Mouse (Mus musculus) adrenal gland (tissue): ENCODE results near the gene Mroh2a.

Experiments used
- intact Hi-C: fragments of 180-260 bp; cut with DNase I; formaldehyde crosslinking; loops from one replicate; pipeline ENCODE4 v1.15.1; 2025

Gene Mroh2a

DNA sequence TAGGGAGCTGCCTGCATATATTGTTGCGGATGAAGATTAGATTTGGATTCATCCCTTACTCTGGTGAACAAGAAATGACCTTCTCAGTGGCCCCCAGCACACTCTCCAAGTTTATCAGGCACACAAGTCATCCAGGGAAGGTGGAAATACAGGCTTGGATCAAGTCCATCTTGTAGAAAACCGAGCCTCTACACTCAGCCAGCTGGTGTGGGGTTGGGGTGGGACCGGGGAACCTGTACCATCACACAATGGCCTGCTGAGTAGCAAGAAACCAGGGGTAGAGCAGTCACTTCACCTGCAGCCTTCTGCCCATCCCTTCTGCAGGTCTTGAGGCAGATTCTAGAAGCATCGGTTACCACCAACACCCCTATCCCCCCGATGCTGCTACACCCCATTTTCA is 7.9 kb downstream of the Mroh2a start:
- intact Hi-C loops: no loop called here

- intact Hi-C loops: no loop called here
Observed at GRCm38 (mm10) chr1:88235046-88235893, 8.5 kb downstream of the Mroh2a start.

DNA sequence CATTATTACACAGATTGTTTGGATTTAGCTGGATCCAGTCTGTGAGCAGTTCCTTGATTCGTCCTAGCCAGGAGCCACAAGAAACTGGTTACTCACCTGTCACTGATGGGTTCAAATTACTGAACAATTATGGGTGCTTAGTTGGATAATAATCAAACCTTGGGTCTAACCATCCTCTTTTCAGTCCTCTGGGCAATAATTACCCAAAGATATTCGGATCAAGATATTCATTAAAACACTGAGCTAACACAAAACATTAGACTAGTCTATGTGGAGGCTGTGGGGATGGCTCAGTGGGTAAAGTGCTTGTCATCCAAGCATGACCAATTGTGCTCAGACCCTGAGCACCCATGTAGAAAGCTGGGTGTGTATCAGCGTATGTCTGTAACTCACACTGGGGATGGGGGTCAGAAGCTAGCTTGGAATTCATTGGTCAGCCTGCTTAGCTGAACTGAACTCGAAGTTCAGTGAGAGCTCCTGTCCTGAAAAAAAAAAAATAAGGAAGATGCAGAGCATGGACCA is 9.2 kb downstream of the Mroh2a start:
- intact Hi-C loops: no loop called here

GRCm38 (mm10) chr1:88237311-88237710 is 10.5 kb downstream of the Mroh2a start:
- intact Hi-C loops: no loop called here

DNA sequence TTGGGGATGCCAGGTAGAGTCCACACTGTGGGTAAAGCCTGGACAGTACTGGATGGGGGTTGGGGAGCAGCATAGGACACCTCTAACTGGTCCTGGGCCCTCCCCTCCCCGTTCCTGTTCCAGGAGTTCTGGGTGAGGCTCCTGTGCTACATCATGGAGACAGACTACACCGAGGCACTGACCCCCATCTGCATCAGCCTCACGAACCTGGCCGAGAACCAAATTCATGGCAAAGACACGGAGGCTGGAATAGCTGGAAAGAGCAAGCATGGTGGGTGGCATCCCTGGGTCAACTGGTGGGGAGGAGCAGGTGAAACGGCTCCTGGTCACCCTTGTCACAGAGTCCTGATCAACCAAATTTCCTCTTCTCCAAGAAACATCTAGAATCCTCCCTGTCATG is 12.0 kb downstream of the Mroh2a start:
- intact Hi-C loops: no loop called here

GRCm38 (mm10) chr1:88240072-88240471 is 13.3 kb downstream of the Mroh2a start:
- intact Hi-C loops: no loop called here

DNA sequence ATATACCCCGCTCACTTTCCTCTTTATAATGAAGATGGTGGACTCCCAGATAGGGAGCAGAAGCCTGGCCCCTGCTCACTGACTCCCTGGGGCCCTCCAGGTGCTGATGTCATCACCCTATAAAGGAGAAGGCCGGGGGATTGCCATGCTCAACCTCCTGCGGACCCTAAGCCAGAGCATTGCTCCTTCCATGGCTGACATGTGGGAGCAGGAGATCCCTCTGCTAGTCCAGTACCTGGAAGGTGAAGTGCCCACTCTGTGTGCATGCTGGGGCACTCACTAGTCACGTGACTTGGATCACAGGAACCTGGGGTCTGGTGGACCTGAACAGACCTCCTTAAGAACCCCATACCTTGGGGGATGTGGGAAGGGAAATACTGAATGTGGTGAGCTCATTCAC is 13.8 kb downstream of the Mroh2a start:
- intact Hi-C loops: no loop called here

GRCm38 (mm10) chr1:88243861-88244260 is 17.1 kb downstream of the Mroh2a start:
- intact Hi-C loops: no loop called here

GRCm38 (mm10) chr1:88245881-88246280 is 19.1 kb downstream of the Mroh2a start:
- intact Hi-C loops: no loop called here

GRCm38 (mm10) chr1:88246386-88246785 is 19.6 kb downstream of the Mroh2a start:
- intact Hi-C loops: no loop called here

DNA sequence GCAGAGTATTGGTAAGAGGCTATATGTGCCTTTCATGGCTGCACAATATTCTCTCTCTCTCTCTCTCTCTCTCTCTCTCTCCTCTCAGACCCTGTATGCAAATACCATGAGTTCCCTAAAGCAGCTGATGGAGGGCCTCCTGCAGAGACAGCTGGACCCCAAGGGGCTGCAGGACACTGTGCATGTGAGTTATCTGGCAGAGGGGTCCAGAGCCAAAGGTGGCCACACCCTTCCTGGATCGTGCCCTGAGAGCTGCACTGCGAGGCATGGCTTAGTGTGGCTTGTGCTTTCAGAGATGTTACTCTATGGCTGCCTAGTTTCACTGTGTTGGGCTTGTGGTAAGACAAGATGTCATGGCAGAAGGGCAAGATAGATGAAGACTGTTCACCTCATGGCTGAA is 20.9 kb downstream of the Mroh2a start:
- intact Hi-C loops: no loop called here

- intact Hi-C loops: no loop called here
Observed at GRCm38 (mm10) chr1:88248658-88249057, 21.9 kb downstream of the Mroh2a start.

DNA sequence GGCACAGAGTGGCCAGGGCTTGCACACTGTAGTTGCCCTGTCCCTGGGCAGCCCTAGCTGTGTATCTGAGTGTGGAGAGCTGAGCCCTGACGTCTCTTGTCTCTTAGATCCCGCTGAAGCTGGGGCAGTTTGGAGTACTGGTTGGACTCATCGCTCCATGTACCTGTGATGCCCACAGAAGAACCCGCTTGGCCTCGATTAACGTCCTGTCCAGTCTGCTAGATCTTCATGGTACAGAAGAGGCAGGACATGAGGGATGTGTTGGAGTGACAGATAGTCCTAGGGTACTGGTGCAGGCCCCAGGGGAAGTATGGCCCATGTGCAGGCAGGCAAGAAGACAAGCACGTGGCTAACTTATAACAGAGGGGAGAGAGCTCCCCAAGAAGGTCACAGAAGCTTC is 22.8 kb downstream of the Mroh2a start:
- intact Hi-C loops: no loop called here

GRCm38 (mm10) chr1:88250023-88250422 is 23.2 kb downstream of the Mroh2a start:
- intact Hi-C loops: no loop called here

- intact Hi-C loops: no loop called here
Observed at GRCm38 (mm10) chr1:88253106-88253505, 26.3 kb downstream of the Mroh2a start.

- intact Hi-C loops: no loop called here
Observed at GRCm38 (mm10) chr1:88253540-88253939, 26.8 kb downstream of the Mroh2a start.

- intact Hi-C loops: no loop called here
Observed at GRCm38 (mm10) chr1:88254793-88255465, 28.1 kb downstream of the Mroh2a start.

DNA sequence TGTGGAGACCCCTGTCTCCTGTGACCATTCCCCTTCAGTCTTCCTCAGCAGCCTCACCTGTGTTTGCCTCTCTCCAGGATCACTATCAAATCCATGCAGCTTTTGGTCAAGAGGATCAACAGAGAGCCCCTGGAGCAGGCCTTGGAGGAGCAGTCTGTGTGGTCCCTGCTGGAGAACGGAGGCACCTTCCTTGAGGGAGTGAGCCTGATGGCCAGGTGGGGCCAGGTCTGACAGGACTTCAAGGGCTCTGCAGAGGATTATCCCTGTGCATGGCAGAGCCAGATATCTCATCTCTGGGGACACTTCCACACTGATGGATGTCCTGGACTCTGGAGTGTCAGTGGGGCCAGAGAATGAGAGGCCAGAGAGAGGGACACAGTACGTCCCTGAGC is 28.7 kb downstream of the Mroh2a start:
- intact Hi-C loops: no loop called here

DNA sequence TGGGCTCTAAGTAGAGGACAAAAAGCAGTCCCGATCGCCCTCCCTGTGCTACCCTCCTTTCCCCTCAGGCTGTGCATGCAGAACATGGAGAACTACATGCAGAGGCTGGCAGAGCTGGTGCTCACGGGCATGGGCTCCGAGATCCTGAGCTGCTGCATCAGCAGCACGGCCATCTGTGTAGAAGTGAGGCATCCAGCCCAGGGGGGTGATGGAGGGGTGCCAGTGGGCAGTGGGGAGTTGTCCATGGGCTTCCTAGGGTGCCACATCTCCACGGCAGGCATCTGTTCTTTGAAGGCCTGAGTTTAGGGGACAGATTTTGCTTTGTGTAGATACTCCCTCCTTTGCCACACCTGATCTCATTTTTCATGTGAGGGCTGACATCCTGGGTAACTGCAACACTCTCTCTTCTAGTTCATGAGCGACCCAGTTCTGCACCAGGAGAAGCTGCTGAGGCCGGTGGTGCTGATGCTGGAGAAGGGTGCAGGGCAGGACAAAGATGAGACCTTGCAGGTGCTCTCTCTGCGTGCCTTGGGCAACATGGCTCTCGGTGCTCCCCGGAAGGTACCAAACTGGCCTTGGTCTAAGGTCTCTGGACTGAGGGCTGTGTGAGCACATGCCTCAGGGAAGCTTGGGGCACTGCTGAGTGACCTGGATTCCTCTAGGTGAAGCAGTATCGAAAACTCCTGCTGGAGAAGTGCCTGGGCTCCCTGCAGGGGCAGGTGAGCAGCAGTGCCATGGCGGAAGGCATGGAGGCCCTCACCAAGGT is 29.4 kb downstream of the Mroh2a start:
- intact Hi-C loops: no loop called here

GRCm38 (mm10) chr1:88256886-88257663 is 30.3 kb downstream of the Mroh2a start:
- intact Hi-C loops: no loop called here

GRCm38 (mm10) chr1:88257681-88258080 is 30.9 kb downstream of the Mroh2a start:
- intact Hi-C loops: no loop called here
